Mouse (Mus musculus) urinary bladder, postnatal 14 days (tissue): ENCODE data around the gene Gm10563.
A peak's percentile ranks its signal among the peaks of the same experiment; 100 is the strongest.
"Not testable (repeated sequence)": the region's sequence is repeated elsewhere in the genome, so short reads cannot be mapped to it uniquely, and the experiment has no call there.

ENCODE experiments used
- DNase-seq: peaks from one replicate; pipeline ENCODE4 v3.0.0; 2021; ENCODE audit warnings: low spot score

Gene Gm10563

DNA sequence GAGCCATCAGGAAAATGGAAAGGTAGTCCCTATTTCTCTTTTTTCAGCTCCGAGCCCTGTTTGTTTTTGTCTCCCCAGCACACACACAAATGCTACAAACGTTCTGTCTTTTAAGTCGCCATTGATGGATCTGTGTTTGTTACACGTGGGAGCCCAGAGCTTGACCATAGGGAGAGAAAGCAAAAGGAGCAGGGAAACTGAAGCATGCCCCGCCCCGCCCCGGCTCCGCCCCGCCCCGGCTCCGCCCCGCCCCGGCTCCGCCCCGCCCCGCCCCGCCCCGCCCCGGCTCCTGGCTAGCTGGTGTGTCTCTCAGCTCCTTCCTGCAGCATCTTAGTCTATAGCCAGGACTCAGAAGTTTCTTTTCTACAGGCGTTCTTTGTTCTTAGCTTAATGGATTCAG, 46.7 kb downstream of the Gm10563 start:
- no peak for DNase-seq

- no peak for DNase-seq
These were observed 48.6 kb downstream of the Gm10563 start for GRCm38 (mm10) chr4:155596606-155597005.

GRCm38 (mm10) chr4:155595777-155596176, 49.4 kb downstream of the Gm10563 start:
- DNase-seq = no peak

GRCm38 (mm10) chr4:155593780-155594179, 51.4 kb downstream of the Gm10563 start:
- DNase-seq = no peak

DNA sequence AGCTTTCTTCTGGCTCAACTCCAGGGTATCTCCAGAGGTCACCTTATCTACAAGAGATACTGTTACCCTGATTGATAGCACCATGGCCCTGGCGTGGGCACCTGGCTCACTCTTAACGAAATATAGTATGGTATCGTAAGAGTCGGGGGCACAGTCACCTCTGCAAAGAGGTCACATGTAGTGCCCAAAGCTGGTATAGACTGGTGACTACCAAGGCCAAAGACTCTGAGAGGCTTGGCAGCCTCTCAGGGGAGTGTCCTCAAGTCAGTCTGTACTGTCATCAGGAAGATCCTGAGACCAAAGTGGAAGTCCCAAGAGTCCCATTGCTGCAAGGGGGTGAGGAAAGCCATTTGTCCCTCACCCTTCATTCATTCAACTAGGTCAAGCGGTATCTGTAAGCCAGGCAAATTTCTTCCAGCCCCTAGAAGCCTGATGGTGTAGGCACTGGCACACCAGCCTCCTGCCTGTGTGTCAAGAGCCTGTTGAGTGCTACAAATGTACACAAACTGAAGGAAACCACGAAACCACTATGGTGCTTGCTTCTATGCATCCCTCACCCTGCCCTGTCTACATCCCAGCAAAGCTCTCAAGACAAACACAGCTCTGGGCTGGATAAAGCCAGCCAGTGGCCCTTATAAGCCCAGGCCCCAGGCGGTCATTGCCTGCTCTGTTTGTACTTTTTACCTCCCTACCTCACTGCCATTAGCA, 54.0 kb downstream of the Gm10563 start:
- DNase-seq = no peak

DNA sequence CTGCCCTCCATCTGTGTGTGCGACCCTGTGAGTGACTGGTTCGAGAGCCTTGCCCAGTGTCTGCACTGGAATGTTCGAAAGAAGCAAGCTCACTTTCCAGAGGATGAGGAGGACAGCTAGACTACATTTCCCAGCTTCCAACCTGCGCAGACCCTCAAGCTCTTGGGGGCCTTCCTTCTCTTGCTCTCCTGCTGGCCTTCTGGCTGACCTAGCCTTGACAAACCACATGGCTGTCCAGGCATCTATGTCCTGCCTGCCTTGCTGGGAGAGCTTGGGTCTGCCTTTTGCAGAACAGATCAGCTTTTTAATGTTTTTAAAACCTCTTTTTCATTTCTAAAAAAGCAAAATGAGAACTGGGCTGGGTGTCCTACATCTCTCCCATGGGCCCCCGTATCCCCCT, 55.9 kb downstream of the Gm10563 start:
- no peak for DNase-seq

DNA sequence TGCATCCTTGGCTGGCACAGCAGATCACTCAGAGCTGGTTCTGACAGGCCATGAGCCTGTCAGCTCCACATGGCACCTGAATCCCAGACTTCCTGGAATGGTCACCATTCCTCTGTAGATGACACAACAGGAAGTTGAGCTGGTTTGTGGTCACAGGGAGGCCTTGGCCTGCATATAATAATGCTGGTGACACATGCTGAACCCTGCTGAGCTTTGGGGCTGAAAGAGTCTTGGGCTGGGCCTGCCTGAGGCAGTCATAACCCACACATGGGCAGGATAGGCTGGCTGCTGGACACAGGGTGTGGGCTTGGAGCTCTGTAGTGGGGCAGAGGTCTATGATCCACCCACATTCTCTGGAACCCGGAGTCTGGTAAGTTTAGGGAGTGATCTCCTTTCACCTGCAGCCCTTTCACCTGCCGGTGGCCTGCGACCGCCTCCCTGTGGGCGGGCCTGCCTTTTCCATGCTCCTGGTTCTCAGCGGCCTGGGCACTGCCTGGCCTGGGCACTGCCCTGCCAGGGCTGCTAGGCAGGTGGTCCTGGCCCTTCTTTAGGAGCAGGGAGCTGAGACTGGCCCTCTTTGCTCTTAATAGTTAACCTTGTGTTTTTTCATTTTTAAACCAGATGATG, 62.8 kb downstream of the Gm10563 start:
- DNase-seq = peak; percentile 66

DNA sequence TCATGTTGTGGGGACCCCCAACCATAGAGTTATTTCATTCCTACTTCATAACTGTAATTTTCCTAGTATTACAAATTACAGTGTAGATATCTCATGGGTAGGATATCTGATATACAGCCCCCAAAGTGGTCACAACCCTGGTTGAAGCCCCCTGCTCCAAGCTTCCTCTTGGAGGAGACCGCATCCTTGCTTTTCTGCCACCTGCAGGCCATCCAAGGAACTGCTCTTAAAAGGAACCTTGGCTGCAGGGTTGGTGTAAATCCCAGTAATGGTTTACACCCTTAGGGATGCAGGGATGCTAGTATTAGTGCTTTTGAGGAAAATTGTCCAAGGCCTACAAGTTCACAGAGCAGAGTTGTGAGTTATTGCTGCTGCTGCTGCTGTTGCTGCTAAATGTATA, 64.8 kb downstream of the Gm10563 start:
- DNase-seq = peak; percentile 68

DNA sequence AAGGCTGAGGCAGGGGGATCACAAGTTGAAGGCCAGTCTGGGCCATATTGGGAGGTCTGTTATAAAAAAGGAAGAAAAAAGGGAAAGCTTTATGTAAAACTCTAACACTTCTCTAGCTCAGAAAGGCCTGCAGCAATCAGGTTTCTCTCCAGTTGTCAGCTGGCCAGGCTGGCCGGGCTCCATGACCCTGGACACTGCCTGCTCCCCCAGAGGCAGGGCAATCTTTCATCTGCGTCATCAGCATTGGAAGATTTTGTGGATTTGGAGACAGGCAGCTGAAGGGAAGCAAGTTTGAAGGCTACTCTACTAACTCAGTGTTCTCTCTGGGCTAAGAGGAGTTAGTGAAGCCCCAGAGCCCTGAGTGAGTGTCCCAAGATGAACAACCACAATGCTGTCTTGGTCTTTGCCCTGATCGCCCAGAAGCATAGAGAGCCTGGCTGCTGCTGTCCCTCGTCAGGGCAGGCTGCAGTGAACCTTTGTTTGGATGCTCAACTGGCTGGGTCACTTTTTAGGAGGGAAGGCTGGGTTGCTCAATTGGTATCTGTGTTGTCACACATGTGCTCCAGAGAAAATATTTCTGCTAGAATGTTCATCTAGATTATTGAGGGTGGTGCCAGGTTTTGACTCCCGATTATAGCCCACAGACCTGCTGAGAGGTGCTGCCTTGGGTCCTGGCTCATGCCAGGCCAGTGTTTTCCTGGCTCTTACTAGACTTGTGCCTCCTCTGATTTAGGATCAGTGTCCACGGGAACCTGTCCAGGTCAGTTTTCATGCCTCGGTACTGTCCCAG, 66.7 kb downstream of the Gm10563 start:
- peak; percentile 46 for DNase-seq

DNA sequence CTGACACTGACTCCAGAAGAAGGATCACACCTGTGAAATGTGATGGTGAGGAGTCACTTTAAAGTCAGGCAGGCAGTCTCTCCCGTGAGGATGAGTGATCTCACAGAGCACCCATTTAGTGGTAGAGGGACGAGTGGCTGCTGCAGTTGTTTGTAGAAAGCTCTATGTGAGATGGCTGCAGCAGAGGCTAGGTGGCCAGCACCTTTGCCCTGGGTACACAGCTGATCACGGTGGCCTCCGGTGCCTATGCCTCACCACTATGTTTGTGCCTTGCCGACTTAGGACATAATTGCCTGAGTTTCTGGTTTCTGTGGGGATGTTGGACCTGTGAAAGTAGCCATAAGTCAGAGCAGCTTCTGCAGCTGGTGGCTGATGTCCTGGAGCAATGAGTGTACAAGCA, 67.5 kb downstream of the Gm10563 start:
- DNase-seq = no peak

DNA sequence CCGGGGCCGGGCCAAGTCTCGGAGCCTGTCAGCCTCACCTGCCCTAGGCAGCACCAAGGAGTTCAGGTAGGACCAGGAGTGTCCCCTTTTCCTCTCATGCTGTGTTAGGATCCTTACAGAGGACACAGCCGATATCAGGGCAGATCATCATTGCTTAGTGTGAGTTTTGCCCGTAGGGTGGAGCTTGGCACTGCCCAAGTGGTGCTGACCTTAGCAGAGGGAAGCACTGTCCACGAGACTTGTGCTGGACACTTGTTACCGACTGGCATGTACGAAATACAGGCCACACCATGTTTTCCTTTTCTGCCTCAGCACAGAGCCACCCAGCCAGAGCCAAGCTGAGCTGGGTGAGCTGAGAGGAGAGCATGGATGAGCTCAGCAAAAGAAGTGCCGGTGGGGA, 68.1 kb downstream of the Gm10563 start:
- DNase-seq = no peak

DNA sequence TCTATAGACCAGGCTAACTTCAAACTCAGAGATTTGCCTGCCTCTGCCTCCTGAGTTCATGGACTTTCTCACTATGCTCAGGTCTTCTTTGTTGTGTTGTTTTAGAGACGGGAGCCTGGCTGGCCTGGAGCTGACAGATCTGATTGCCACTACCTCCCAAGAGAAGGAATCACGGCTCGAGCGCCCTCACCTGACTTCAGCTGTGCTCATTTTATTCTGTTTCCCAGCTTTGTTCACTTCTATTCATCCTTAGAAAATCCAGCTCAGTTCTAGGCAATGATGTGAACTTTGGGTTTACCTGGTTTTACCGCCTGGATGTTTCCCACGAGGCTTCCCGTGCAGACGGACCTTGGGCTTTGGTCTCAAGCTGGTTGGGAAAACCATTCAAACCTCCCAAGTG, 69.7 kb downstream of the Gm10563 start:
- no peak for DNase-seq

- no peak for DNase-seq
These were observed 70.3 kb downstream of the Gm10563 start for GRCm38 (mm10) chr4:155574931-155575330.

- DNase-seq = no peak
These were observed 71.3 kb downstream of the Gm10563 start for GRCm38 (mm10) chr4:155573876-155574275.

- DNase-seq = no peak
These were observed 72.1 kb downstream of the Gm10563 start for GRCm38 (mm10) chr4:155573155-155573554.

DNA sequence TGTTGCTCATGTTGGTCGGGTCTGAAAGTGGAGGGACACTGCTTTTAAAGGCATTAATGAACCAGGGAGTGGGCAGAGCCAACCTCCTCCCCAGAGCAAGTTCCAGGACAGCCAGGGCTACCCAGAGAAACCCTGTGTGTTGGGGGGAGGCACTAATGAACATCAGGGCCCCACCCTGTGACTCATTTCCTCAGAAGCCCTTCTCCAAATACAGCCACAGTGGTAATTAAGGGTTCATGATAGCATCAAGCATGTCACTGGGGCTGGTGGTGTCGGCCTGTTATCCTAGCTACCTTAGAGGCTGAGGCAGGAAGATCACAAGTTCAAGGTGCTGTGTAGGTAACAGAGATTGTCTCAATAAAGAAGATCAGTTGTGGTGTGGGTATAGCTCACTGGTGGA, 73.8 kb downstream of the Gm10563 start:
- DNase-seq = no peak

- DNase-seq = not testable (repeated sequence)
These were observed 74.9 kb downstream of the Gm10563 start for GRCm38 (mm10) chr4:155570315-155570714.

DNA sequence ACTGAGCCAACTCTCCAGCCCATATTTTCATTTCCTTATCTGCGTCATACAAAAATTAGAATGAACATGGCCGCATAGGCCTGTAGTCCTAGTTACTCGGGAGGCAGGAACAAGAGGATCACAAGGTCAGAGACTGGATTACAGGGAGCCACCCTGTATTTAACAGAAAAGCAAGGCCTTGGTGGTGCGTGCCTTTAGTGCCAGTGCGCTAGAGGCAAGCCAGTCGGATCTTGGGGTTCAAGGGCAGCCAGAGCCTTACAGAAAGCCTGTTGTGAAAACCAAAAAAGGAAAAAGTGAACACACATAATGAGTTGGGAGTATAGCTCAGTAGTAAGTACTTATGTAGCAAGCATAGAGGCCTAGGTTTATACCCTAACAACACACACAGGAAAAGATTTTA, 75.4 kb downstream of the Gm10563 start:
- DNase-seq = no peak

DNA sequence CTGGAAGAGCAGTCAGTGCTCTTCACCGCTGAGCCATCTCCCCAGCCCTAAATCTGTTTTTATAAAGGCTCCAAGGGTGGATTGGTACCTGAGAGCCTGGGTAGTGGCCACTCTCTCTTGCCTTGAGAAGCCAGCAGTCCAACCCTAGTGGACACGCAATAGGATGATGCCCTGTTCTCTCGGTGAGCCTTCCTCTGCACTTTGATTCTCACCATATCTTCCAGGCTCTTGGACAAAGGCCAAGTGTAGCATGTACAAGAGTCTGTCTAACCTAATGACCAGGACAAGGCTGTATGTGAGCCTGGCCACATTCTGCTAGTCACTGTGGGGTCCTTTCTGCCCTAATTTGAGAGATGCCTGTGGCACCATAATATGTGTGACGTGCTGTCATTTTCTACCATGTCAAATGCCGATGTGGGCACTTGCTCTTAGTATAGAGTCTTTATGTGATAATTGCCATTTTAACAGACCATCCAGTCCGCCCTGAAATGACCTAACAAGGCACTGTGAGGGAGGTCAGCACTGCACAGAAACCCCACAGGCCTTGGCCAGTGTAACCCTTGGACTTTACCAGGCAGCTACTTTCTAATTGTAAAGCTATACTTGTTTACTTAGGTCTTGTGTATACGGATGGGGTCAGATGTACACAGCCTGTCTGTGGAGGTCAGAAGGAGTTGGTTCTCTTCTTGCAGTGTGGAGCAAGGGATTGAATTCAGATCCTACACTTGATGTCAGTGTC, 76.4 kb downstream of the Gm10563 start:
- no peak for DNase-seq

GRCm38 (mm10) chr4:155568170-155568569, 77.0 kb downstream of the Gm10563 start:
- no peak for DNase-seq

GRCm38 (mm10) chr4:155566555-155566954, 78.7 kb downstream of the Gm10563 start:
- no peak for DNase-seq
